Mouse (Mus musculus): ENCODE results near the gene Fam219b. TPM values are rescaled to one million over a fixed set of nuclear protein-coding genes. Genes with fewer than 3 reads are reported as not detected.
A peak's percentile ranks its signal among the peaks of the same experiment; 100 is the strongest.

Gene Fam219b
- polyA plus RNA-seq, 1 experiment from 2014 or later: 21.0 TPM

- WGBS: 1% methylated on average over 37 of the region's 37 CpGs
- Histone ChIP-seq H3K4me3 (ENCODE audit: low read depth, low read length) (peak within 1 kb of the TSS; percentile 48), H3K9ac (ENCODE audit: low read length) (peak within 1 kb of the TSS; percentile 55), H3K36me3 (ENCODE audit: control insufficient read depth, insufficient read depth, low read length) (no peaks in the 10 kb centered on the region), H3K27ac (ENCODE audit: low read depth, low read length) (no peak within 1 kb of the TSS), H3K4me2 (ENCODE audit: low read depth, low read length, severe bottlenecking) (peak within 1 kb of the TSS; percentile 71), H3K27me3 (ENCODE audit: control insufficient read depth, insufficient read depth, low read length) (no peaks in the 10 kb centered on the region), H3K9me3 (ENCODE audit: control insufficient read depth, low read length) (no peaks in the 10 kb centered on the region), H3K4me1 (replicated peaks; ENCODE audit: control insufficient read depth, insufficient read depth, low read length) (peaks cover 7% of the 10 kb centered on the region)
- ATAC-seq (replicated peaks; ENCODE audit: low FRiP score) (peak; percentile 99), DNase-seq (ENCODE audit: low spot score) (peak; percentile 95)
These were observed 23.8 kb downstream of the Fam219b start, which contains the start of gene Scamp2 for GRCm38 (mm10) chr9:57560861-57561710. Scamp2 (plus strand) TSS chr9:57560943.

- Histone ChIP-seq H3K9ac (ENCODE audit: low read length) (no peak overlapping the region; the same call in 1 of the 2 replicates), H3K27me3 (ENCODE audit: control insufficient read depth, insufficient read depth, low read length) (no peaks in the 10 kb centered on the region), H3K36me3 (ENCODE audit: control insufficient read depth, insufficient read depth, low read length) (no peaks in the 10 kb centered on the region), H3K9me3 (ENCODE audit: control insufficient read depth, low read length) (no peaks in the 10 kb centered on the region), H3K4me2 (ENCODE audit: low read depth, low read length, severe bottlenecking) (peak overlapping the region; percentile 71), H3K4me1 (replicated peaks; ENCODE audit: control insufficient read depth, insufficient read depth, low read length) (peaks cover 7% of the 10 kb centered on the region), H3K27ac (ENCODE audit: low read depth, low read length) (no peak overlapping the region), H3K4me3 (ENCODE audit: low read depth, low read length) (peak overlapping the region; percentile 48)
- ATAC-seq (replicated peaks; ENCODE audit: low FRiP score) (no peak), DNase-seq (ENCODE audit: low spot score) (no peak)
- WGBS: 83% methylated on average over 13 of the region's 13 CpGs
These were observed 24.4 kb downstream of the Fam219b start for GRCm38 (mm10) chr9:57561711-57562099.

- H3K4me1 ChIP-seq (replicated peaks; ENCODE audit: control insufficient read depth, insufficient read depth, low read length): peaks cover 7% of the 10 kb centered on the region
- ATAC-seq (replicated peaks; ENCODE audit: low FRiP score): no peak
- no peak overlapping the region for H3K9ac ChIP-seq (ENCODE audit: low read length)
- WGBS: 82% methylated on average over 4 of the region's 4 CpGs
- no peaks in the 10 kb centered on the region for H3K36me3 ChIP-seq (ENCODE audit: control insufficient read depth, insufficient read depth, low read length)
- no peak overlapping the region for H3K4me2 ChIP-seq (ENCODE audit: low read depth, low read length, severe bottlenecking)
- H3K27me3 ChIP-seq (ENCODE audit: control insufficient read depth, insufficient read depth, low read length): no peaks in the 10 kb centered on the region
- no peaks in the 10 kb centered on the region for H3K9me3 ChIP-seq (ENCODE audit: control insufficient read depth, low read length)
- no peak for DNase-seq (ENCODE audit: low spot score)
- H3K4me3 ChIP-seq (ENCODE audit: low read depth, low read length): no peak overlapping the region
- no peak overlapping the region for H3K27ac ChIP-seq (ENCODE audit: low read depth, low read length)
These were observed 25.6 kb downstream of the Fam219b start for GRCm38 (mm10) chr9:57562896-57563372.

GRCm38 (mm10) chr9:57564609-57565008 is 27.3 kb downstream of the Fam219b start:
- ATAC-seq (replicated peaks; ENCODE audit: low FRiP score): no peak
- H3K9ac ChIP-seq (ENCODE audit: low read length): no peak overlapping the region
- WGBS: 94% methylated on average over 6 of the region's 6 CpGs

GRCm38 (mm10) chr9:57565741-57566221 is 28.5 kb downstream of the Fam219b start:
- Histone ChIP-seq H3K4me3 (ENCODE audit: low read depth, low read length) (no peak overlapping the region), H3K9me3 (ENCODE audit: control insufficient read depth, low read length) (no peaks in the 10 kb centered on the region), H3K27me3 (ENCODE audit: control insufficient read depth, insufficient read depth, low read length) (no peaks in the 10 kb centered on the region), H3K4me2 (ENCODE audit: low read depth, low read length, severe bottlenecking) (no peak overlapping the region), H3K36me3 (ENCODE audit: control insufficient read depth, insufficient read depth, low read length) (no peaks in the 10 kb centered on the region; the same call in 1 of the 2 replicates), H3K4me1 (replicated peaks; ENCODE audit: control insufficient read depth, insufficient read depth, low read length) (peaks cover 4% of the 10 kb centered on the region), H3K9ac (ENCODE audit: low read length) (no peak overlapping the region), H3K27ac (ENCODE audit: low read depth, low read length) (no peak overlapping the region)
- no peak for ATAC-seq (replicated peaks; ENCODE audit: low FRiP score)
- no peak for DNase-seq (ENCODE audit: low spot score)
- 71% methylated on average over 10 of the region's 10 CpGs for WGBS

More at GRCm38 (mm10) chr9:57564609-57565008, 27.3 kb downstream of the Fam219b start:
- H3K4me3 ChIP-seq (ENCODE audit: low read depth, low read length): no peak overlapping the region
- H3K27ac ChIP-seq (ENCODE audit: low read depth, low read length): no peak overlapping the region
- no peaks in the 10 kb centered on the region for H3K36me3 ChIP-seq (ENCODE audit: control insufficient read depth, insufficient read depth, low read length)
- H3K27me3 ChIP-seq (ENCODE audit: control insufficient read depth, insufficient read depth, low read length): no peaks in the 10 kb centered on the region
- no peaks in the 10 kb centered on the region for H3K9me3 ChIP-seq (ENCODE audit: control insufficient read depth, low read length)
- H3K4me1 ChIP-seq (replicated peaks; ENCODE audit: control insufficient read depth, insufficient read depth, low read length): peaks cover 7% of the 10 kb centered on the region
- H3K4me2 ChIP-seq (ENCODE audit: low read depth, low read length, severe bottlenecking): no peak overlapping the region
- no peak for DNase-seq (ENCODE audit: low spot score)

- Histone ChIP-seq H3K27me3 (ENCODE audit: control insufficient read depth, insufficient read depth, low read length) (no peaks in the 10 kb centered on the region), H3K4me3 (ENCODE audit: low read depth, low read length) (no peak overlapping the region), H3K4me2 (ENCODE audit: low read depth, low read length, severe bottlenecking) (no peak overlapping the region), H3K36me3 (ENCODE audit: control insufficient read depth, insufficient read depth, low read length) (no peaks in the 10 kb centered on the region; the same call in 1 of the 2 replicates), H3K9me3 (ENCODE audit: control insufficient read depth, low read length) (no peaks in the 10 kb centered on the region), H3K9ac (ENCODE audit: low read length) (no peak overlapping the region), H3K27ac (ENCODE audit: low read depth, low read length) (no peak overlapping the region), H3K4me1 (replicated peaks; ENCODE audit: control insufficient read depth, insufficient read depth, low read length) (no peaks in the 10 kb centered on the region; the same call in 1 of the 2 replicates)
- ATAC-seq (replicated peaks; ENCODE audit: low FRiP score) (no peak), DNase-seq (ENCODE audit: low spot score) (no peak)
- WGBS: 59% methylated on average over 8 of the region's 8 CpGs
These were observed 29.5 kb downstream of the Fam219b start for GRCm38 (mm10) chr9:57566846-57567245.

GRCm38 (mm10) chr9:57568500-57568899 is 31.2 kb downstream of the Fam219b start:
- Histone ChIP-seq H3K4me1 (replicated peaks; ENCODE audit: control insufficient read depth, insufficient read depth, low read length) (no peaks in the 10 kb centered on the region), H3K27me3 (ENCODE audit: control insufficient read depth, insufficient read depth, low read length) (no peaks in the 10 kb centered on the region), H3K36me3 (ENCODE audit: control insufficient read depth, insufficient read depth, low read length) (no peaks in the 10 kb centered on the region; the same call in 1 of the 2 replicates), H3K4me3 (ENCODE audit: low read depth, low read length) (no peak overlapping the region), H3K27ac (ENCODE audit: low read depth, low read length) (no peak overlapping the region), H3K9ac (ENCODE audit: low read length) (no peak overlapping the region), H3K9me3 (ENCODE audit: control insufficient read depth, low read length) (no peaks in the 10 kb centered on the region), H3K4me2 (ENCODE audit: low read depth, low read length, severe bottlenecking) (no peak overlapping the region)
- DNase-seq (ENCODE audit: low spot score): no peak
- ATAC-seq (replicated peaks; ENCODE audit: low FRiP score): no peak
- 93% methylated on average over 6 of the region's 6 CpGs for WGBS

GRCm38 (mm10) chr9:57574397-57574796 is 37.1 kb downstream of the Fam219b start:
- Histone ChIP-seq H3K9ac (ENCODE audit: low read length) (no peak overlapping the region), H3K4me2 (ENCODE audit: low read depth, low read length, severe bottlenecking) (no peak overlapping the region), H3K9me3 (ENCODE audit: control insufficient read depth, low read length) (no peaks in the 10 kb centered on the region), H3K27ac (ENCODE audit: low read depth, low read length) (no peak overlapping the region), H3K4me3 (ENCODE audit: low read depth, low read length) (no peak overlapping the region), H3K36me3 (ENCODE audit: control insufficient read depth, insufficient read depth, low read length) (no peaks in the 10 kb centered on the region; the same call in none of the 2 replicates), H3K27me3 (ENCODE audit: control insufficient read depth, insufficient read depth, low read length) (no peaks in the 10 kb centered on the region), H3K4me1 (replicated peaks; ENCODE audit: control insufficient read depth, insufficient read depth, low read length) (no peaks in the 10 kb centered on the region)
- DNase-seq (ENCODE audit: low spot score) (no peak), ATAC-seq (replicated peaks; ENCODE audit: low FRiP score) (no peak)

Measured in forebrain, embryonic 11.5 days (tissue).